Mouse (Mus musculus) neural tube, embryonic 10.5 days (tissue): ENCODE data around the gene B230118H07Rik.

ENCODE experiments used
- DNase-seq: peaks from one replicate; pipeline ENCODE4 v3.0.0-alpha.2; 2017; ENCODE audit warnings: low spot score; ENCODE audit errors: extremely low spot score

B230118H07Rik gene

DNA sequence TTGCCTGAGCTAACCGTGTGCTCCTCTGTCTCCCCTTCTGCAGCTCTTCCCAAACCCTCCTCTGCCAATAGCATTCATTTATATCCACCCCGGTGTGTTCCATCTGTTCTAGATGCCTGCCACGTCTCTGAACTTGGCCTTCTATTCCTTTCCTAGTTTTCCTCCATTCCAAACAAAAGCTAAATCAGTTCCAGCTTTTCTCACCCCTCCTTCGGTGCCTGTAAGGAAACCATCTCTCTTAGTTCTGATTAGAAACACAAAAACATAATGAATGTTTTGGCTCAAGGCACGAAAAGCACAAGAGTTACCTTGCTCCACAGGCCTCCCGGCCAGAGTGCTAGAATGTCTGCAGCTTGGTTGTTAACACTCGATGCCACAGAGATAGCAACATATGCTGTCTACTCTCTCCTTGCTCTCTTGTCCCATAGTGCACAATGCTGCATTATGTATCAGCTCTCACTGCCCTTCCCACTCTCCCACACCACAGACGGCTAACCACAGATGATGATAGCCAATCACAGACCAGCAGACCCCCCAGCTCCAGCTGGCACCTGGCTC is at the start of gene B230118H07Rik, which contains the start of gene Rag1:
B230118H07Rik (minus strand) TSS at position 419 of the 558 bp plus-strand sequence.
Rag1 (minus strand) TSS at position 388 of the 558 bp plus-strand sequence.
- no peak for DNase-seq

DNA sequence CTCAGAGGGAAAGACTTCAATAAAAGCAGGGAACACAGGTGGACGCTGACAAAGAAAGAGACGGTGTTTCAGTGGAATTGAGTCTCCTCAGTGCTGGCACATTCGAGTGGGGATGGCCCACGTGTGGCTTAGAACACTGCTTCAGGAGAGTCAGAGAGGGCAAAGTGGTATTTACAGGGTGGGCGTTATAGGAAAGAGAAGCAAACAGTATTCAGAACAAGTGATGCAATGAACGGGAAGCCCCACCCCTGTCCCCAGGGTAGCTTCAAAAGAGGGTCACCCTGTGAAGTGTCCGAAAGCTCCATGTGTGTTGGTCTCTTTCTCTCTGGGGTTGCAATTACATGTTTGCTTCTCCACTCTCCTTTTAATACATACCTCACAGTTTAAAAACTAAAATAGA is 46.3 kb upstream of the B230118H07Rik start:
- no peak for DNase-seq

DNA sequence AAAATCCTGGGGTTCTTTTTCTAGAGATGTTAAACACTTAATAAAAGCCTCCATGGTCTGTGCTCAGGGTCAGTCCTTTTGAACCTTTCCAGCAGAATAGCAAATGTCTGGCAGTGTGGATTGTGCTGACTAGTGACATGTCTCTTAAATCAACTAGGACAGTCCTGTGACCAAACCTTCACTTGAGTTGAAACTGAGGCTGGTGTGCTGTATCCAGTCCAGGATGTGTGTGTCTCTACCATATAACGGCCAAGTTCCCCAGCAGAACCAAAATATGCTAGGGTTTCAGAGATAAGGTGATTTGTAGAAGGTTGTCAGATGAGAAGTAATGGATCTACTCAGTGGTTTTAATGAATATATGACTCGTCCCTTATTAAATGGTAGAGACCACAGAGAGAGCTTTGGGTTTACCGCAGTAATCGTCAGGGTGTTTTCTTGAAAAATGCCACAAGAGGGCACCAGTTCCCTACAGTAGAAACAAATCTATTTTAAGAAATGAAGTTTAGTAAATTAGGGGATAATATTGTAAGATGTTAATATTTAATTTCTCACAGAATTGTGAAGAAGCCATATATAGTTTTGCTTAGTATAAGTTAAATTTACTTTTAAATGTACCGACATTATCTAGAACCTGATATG is 44.4 kb upstream of the B230118H07Rik start:
- no peak for DNase-seq

DNA sequence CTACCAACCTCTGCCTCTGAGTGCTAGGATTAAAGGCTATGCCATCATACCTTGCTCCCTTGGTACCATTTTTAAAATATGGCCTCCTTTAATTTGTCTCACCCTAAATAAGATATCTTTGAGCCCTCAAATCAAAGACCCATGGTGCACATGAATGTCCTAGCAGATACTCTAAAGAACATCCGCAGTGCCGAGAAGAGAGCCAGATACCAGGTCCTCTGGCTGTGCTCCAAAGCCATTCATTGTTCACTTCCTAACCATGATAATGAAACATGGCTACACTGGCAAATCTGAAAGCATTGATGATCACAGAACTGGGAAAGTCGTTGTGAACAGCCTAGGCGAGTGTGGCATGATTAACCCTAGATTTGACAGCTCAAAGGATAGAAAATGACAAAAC is 43.7 kb upstream of the B230118H07Rik start:
- DNase-seq: no peak

DNA sequence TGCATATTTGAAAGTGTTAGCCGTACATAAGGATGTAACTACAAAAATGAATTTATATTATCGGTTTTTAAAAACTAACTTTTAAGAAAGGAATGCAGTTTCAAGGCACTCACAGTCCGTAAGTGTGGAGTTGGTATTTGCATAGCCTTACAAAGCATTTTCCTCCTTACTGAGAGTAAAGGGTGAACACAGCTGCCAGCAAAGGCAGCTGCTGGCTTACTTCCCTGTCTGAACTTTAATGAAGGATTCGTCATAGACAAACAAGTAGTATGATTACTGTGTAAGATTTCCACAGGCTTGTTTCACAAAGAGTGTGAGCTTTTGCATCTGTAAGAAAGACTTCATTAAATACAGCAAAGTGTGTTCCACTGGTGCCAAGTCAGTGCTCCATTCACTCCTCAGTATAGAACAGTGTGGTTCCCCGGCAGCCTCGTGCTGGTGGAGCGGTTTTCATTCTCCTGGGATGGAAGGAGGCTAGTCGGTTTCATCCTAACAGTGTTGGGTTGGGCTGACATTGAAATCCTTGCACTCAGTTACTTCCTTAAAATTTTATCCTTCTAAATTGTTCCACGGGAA is 41.0 kb upstream of the B230118H07Rik start:
- no peak for DNase-seq

DNA sequence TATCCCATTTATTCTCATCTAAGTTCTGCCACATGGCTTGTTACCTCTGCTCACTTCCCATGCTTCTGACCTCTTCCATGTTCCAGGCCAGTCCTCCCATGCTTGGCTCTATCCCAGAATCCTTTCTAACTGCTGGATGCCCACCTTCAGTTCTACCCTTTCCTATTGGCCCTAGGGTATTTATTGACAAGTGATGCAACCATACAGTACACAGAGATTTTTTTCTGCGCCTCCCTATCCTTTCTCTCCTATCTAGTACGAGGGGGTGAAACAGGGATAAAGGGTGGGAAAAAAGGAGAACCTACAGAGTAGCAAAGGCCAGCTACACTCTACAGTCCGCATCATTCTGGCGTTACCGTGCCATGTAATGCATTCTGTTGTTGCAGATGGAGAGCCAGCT is 38.7 kb upstream of the B230118H07Rik start:
- no peak for DNase-seq

DNA sequence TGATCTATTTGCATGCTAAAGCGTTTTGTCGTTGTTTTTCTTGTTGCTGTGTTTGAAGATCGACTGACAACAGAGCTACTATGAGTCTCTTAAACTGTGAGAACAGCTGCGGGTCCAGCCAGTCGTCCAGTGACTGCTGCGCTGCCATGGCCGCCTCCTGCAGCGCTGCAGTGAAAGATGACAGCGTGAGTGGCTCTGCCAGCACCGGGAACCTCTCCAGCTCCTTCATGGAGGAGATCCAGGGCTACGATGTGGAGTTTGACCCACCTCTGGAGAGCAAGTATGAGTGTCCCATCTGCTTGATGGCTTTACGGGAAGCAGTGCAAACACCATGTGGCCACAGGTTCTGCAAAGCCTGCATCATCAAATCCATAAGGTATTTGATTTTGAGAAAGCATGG is 35.1 kb upstream of the B230118H07Rik start:
- DNase-seq: no peak

DNA sequence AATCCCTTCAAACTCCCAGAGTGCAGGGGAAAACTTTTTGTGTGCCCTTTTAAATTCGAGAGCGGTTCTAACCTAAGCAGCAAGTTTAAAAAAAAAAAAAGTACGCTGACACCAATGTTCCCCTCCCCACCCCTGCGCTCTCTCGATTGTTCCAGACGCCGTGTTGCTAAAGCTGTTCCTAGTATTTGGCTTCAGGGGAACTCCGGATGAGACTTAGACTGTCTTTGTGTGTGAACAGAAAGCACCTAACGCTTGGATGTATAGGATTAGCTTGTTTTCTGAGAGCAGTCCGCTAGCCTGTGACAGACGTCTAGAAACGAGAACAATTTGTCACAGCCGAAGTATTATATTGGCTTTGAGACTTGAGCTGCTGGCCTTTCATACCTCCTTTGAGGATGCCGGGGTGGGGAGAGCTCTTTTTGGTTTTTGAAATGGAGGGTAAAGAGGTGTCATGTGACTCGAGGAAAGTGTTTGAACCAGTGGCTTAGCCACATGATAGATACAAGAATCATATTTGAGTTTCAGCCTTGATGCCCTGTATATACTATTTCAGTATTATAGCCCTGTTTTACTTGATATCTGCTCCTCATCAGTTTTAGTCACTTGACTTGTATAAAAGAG is 29.9 kb upstream of the B230118H07Rik start:
- peak; percentile 24 for DNase-seq

DNA sequence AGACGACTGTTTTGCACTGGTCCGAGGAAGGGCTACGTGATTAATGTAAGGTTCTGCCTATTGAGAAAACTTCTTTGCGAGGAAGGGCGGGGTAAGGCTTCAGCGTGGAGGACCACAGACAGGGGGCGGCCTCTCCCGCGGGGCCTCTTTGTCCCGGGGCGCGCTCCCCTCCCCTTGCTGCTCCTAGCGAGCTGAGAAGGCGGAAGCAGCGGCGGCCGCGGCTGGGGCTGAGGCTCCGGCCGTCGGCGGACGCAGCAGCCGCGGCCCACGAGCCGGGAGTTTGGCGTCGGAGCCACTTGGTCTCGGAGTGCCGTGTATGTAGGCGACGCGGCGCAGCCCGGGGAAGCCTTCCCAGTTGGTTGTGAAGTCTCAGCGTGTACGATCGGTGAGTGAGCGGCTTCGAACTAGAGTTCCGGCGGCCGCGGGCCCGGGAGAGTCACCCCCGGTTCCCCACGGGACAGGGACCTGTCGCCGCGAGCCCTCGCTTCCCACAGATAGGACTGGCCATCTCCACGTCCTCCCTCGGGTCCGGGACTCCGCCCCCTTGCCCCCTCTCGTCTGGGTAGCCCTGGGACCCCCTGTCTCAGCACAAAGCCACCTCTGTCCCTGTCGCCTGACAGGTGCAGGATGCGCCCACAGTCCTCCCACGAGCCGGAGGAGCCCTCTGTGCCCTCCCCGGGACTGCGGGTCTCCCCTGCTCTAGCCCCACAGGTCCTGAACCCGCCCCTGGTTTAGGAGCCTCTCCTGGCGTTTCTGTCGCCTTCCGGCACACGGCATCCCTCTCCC is 29.1 kb upstream of the B230118H07Rik start, which contains the start of gene Traf6:
Traf6 (plus strand) TSS at position 194 of the 786 bp plus-strand sequence.
- DNase-seq: peak; percentile 86

DNA sequence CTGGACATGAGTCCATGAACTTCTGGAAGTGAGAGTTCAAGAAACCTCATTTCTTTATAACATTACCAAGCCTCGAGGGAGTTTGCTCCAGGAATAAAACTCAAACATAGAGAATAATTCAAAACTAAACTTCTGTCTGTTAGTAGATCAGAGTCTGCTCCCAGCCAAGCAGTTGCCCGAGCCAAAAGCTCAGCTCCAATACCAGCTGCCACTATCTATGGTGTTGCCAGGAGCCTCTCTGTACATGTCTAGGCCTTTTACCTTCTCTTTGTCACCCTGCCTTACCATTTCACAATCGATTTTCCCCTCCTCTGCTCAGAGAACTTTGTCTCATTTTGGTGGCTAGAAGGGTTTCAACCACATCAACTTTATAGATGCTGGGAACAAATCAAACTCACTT is 24.2 kb upstream of the B230118H07Rik start:
- no peak for DNase-seq

DNA sequence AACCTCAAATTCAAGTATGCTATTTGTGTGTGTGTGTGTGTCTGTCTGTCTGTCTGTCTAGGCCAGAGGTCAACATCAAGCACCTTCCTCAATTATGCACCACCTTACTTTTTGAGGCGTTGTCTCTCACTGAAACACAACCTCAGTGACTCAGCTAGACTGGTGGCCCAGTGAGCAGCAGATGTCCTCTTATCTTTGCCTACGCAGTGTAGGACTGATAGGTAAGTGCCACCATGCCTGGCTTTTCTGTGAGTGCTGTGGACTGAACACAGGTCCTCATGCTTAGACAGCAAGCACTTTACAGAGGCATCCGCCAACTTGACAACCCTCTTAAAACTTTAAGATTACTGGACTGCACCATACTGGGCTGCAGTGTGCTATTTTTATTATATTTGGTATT is 19.4 kb upstream of the B230118H07Rik start:
- DNase-seq: no peak

DNA sequence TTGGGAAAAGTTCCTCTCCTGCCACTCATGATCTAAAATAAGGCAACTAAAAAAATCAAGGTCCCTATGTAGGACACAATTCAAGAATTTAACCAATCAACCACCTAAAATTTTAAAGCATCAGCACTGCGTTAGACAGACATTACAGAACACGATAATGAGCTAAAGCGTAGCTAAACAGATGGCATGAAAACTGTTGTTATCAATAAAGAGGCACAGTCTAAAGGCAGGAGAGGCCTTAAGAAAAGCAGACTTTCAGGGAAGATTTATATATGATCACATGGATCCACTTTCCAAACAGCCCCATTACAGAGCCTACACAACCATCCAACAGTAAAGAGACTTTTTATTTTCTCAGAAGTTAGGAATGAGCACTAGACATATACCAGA is 16.4 kb upstream of the B230118H07Rik start:
- no peak for DNase-seq

DNA sequence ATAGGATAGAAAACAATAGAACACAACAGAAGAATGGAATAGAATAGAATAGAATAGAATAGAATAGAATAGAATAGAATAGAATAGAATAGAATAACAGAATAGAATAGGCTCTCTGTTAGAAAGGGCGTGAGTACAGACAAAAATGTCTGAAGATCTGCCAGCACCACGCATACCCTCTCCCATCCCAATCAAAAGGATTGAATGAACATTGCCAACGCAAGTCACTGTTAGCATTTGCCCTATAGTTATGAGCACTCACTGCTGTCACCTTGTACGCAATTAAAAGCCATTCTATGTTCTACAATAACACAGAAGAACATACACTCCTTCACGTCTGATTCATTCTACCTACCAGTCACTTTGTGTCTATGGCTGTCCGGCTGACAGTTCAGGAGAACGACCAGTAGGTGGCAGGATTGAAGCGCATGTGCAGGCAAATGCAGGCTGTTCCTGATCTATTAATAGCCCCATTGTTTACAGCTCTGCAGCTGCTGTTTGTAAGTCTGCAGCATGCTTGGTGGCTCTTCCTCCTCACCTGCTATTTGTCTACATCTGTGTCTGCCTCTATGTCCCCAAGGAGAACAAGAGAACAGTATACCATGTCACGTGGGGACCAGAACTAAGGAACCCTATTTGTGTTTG is 15.8 kb upstream of the B230118H07Rik start:
- DNase-seq: peak; percentile 79

DNA sequence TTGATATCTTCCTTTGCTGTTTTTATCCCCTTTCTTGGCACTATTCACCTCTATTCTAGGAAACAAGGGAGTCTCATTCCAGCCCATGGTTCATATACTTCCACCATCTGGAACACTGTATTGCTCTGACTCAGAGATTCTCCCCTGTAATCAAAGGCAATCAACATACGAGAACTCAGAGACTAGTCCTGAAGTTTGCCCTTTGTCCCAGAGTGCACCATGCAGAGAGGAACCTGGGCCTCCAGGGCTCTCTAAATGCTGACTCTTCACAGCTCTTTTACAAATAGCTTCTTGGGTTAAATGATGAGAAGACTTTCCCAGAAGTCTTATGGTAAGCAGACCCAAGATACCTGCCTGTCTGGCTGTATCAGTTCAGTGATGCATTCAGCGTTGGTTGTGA is 11.2 kb upstream of the B230118H07Rik start:
- no peak for DNase-seq

DNA sequence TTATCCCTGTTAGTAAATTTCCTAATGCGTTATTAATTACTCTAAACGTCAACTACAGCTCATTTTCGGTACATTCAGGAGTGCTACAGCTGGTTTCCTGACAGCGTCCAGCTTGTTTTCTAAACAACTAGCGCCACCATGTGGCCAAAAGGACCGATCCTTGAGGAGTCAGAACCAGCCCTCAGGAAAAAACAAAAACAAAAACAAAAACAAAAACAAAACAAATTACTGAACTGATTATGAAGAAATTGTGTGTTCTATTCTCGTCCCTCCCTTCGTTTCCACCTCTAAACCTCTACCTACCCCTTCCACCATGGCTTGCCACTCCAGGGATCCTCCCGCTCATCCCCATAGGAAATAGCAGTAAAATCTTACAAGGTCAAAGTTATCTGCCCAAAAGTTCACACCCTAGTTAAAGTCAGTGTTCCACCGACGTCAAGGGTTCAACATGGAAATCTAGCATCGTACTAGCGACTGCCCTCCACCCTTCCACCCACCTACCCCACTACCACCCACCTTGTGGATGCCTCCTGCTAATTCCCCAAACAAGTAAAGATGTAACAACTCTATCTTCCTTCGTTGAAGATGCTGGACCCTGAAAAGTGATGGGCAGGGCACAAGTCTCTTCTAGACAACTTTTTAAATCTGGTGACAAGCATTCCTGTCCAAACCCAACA is 3.7 kb upstream of the B230118H07Rik start:
- peak; percentile 65 for DNase-seq

DNA sequence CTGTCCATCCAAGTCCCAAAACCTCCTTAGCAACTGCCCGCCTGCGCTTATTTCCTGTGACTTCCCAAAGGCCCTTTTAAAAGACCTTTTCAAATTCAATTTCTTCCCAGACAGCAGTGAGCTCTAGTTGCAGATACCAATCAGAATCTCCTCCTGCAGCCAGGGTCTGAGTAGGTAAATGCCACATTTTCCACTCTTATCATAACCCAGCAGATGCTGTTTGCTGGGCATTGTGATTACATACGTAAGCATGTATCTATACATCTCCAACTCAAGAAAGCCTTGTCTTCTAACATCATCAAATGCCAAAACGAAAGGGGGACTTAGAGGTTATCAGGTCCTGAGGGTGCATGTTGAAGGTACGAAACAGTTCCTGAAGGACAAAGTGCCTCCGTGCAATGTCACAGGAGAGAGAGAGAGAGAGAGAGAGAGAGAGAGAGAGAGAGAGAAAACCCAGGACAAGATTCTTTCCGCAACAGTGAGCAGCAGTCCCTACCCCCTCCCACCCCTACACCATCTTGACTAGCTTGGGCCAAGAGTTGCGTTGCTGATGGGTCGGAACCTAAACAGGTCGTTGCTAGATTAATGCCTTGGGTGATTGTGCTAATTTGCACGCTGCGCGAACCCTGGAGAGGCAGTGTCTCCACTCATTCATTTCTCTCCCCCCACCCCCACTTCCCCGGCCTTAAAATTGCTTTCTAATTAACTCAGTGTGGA is 3.0 kb upstream of the B230118H07Rik start:
- no peak for DNase-seq

DNA sequence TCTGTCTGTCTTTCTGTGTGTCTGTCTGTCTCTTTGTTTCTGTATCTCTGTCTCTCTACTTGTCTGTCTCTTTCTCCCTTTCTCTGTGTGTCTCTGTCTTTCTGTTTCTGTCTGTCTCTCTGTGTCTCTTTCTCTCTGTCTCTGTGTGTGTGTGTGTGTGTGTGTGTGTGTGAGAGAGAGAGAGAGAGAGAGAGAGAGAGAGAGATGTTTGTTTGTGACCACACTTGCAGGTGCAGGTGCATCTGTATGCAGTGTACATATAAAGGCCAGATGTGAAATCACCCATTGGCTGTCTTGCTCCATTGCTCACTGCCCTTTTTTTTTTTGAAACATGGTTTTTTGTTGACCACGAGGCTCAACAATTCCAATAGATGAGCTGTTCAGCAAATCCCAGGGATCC is 1.1 kb upstream of the B230118H07Rik start:
- no peak for DNase-seq

DNA sequence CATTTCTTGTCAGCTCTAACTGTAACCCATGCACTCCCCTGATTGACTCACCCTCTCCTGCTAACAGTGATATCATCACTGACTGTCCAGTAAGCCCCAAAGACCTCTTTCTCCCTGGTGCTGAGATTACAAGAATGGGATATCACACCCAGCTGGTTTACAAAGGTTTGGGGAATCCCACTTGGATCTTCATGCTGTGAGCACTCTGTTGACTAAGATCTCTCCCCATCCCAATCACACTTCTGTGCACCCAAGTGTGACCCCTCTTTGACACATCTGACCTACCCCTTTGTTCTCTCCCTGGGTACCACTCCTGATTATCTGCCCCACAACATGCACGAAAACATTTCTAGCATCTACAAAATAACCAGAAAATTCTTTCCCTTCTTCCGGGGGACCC is 971 bp downstream of the B230118H07Rik start:
- DNase-seq: no peak

DNA sequence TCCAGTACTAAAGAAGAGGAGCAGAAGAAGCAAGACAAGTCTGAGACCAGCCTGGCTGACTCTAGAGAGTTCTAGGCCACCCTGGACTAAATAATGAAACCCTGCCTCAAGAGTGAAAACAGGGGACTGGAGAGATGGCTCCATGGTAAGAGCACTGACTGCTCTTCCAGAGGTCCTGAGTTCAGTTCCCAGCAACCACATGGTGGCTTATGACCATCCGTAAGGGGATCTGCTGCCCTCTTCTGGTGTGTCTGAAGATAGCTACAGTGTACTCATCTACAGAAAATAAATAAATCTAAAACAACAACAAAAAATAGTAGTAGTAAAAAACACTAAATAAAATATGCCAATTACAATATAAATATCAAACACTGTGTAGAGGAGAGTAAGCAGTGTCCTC is 3.5 kb downstream of the B230118H07Rik start:
- no peak for DNase-seq

DNA sequence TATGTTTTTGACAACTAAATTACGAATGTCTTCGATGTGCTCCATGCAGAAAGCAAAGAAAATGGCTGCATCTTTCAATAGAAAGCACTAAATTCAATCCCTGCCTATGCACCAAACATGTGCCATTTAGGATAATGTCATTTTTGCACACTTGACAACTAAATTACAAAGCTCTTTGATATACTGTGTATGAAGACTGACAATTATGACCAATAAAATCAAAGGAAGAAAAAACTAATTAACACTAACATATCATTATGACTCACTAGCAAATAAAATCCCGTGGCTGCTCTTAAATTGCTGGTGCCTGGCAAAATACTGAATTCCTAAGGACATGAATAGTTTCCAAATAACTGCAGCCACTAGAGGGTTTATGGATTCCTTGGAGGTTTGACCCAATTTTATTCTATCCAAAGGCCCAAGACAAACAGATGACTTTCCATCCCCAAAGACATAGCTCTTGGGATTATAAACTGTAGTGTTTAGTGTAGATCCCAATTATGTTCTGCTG is 9.4 kb downstream of the B230118H07Rik start:
- DNase-seq: no peak
